Mouse (Mus musculus) ES-E14 (cell line): ENCODE measurements at regions not wholly inside any gene's neighbourhood (a gene's known extent, or its start where the extent isn't known, plus 50 kb on each side); places are given as distances from the start of the nearest gene placed in this dataset.

Experiments
- DNase-seq: peaks from one replicate; pipeline ENCODE4 v3.0.0-alpha.2; 2013; ENCODE audit warnings: low read depth, low spot score
- H3K27ac ChIP-seq: 2 replicates; pipeline ENCODE4 v1.5.1; 2012; ENCODE audit warnings: low read depth, mild to moderate bottlenecking, low read length, moderate library complexity, mixed read lengths; ENCODE audit not compliant: poor library complexity, insufficient read depth, severe bottlenecking
- H3K36me3 ChIP-seq: 2 replicates; pipeline ENCODE4 v1.6.1; 2012; ENCODE audit warnings: mild to moderate bottlenecking, low read length, moderate library complexity, mixed read lengths; ENCODE audit not compliant: control insufficient read depth, poor library complexity, insufficient read depth, severe bottlenecking
- H3K4me1 ChIP-seq, 2 experiments: fragments of 150-350 bp in 1 of 2; sonication (generic) in 1 of 2; 2 replicates each; pipeline ENCODE4 v1.6.1; 2012; ENCODE audit warnings: low read length in 2 of 2, mild to moderate bottlenecking in 1 of 2, mixed read lengths in 1 of 2; ENCODE audit not compliant: control insufficient read depth in 2 of 2, insufficient read depth in 2 of 2, poor library complexity in 1 of 2
- H3K4me3 ChIP-seq, 2 experiments: fragments of 150-350 bp in 1 of 2; sonication (generic) in 1 of 2; 2 replicates each; pipeline ENCODE4 v1.5.1; 2012; ENCODE audit warnings: low read length in 2 of 2, low read depth in 1 of 2, mild to moderate bottlenecking in 1 of 2, mixed read lengths in 1 of 2; ENCODE audit not compliant: insufficient read depth in 1 of 2, poor library complexity in 1 of 2, severe bottlenecking in 1 of 2
- H3K9ac ChIP-seq: 2 replicates; pipeline ENCODE4 v1.6.1; 2012; ENCODE audit warnings: low read depth, mild to moderate bottlenecking, low read length, mixed read lengths; ENCODE audit not compliant: poor library complexity, insufficient read depth, severe bottlenecking
- H3K9me3 ChIP-seq: fragments of 150-350 bp; sonication (generic); 2 replicates; pipeline ENCODE4 v1.6.1; 2012; ENCODE audit warnings: low read depth, mild to moderate bottlenecking, low read length; ENCODE audit not compliant: control insufficient read depth, insufficient read depth
- CHD2 ChIP-seq: IDR thresholded peaks from 2 replicates; pipeline ENCODE4 v1.6.1; 2014; ENCODE audit warnings: mild to moderate bottlenecking, low read depth, low read length, inconsistent platforms
- HCFC1 ChIP-seq: IDR thresholded peaks from 2 replicates; pipeline ENCODE4 v1.6.1; 2012; ENCODE audit warnings: low read length, inconsistent platforms, borderline replicate concordance; ENCODE audit not compliant: insufficient read depth
- MAFK ChIP-seq: IDR thresholded peaks from 2 replicates; pipeline ENCODE4 v1.6.1; 2014; ENCODE audit warnings: mild to moderate bottlenecking, low read depth, low read length, inconsistent platforms; ENCODE audit not compliant: insufficient read depth
- ZC3H11A ChIP-seq: IDR thresholded peaks from 2 replicates; pipeline ENCODE4 v1.6.1; 2012; ENCODE audit warnings: low read depth, mild to moderate bottlenecking, inconsistent platforms, low read length, borderline replicate concordance
- ZNF384 ChIP-seq: IDR thresholded peaks from 2 replicates; pipeline ENCODE4 v1.6.1; 2012; ENCODE audit warnings: low read depth, low read length, inconsistent platforms
- in situ Hi-C, 2 experiments: fragments of 600-800 bp; cut with MboI; formaldehyde crosslinking; loops; one replicate each; pipeline ENCODE4 v1.15.1; 2025; ENCODE audit warnings: low sequenced_read_pairs in 2 of 2, inconsistent platforms in 1 of 2; ENCODE audit not compliant: unreplicated experiment in 2 of 2

DNA sequence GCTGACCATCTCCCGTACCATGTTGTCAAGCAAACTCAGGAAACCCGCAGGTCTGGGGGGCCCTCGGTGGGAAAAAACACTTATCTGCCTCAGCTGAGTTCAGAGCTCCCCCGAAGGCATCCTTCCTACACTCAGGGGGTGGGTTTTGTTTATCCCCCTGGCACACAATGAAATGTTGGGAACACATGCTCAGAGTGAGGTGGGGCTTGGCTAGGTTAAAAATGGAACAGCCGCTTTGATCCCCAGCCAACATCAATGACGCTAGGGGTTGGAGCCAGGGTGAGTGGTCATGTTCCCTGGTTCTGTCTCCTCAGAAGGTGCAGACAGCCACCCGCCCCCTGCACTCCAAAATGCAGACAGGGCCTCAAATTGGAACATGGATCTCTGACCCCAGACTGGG is 221.3 kb upstream of the Tbx3 start:
- H3K9ac ChIP-seq: no peak overlapping the region
- no peaks in the 10 kb centered on the region for H3K9me3 ChIP-seq
- H3K36me3 ChIP-seq: no peaks in the 10 kb centered on the region
- DNase-seq: no peak
- in situ Hi-C loops: no loop called here
- no peak for TF ChIP-seq CHD2
- TF ChIP-seq ZC3H11A: no peak
- no peak for TF ChIP-seq ZNF384
- TF ChIP-seq HCFC1: no peak
- no peak for TF ChIP-seq MAFK
- no peak overlapping the region for H3K27ac ChIP-seq
- no peak overlapping the region for H3K4me3 ChIP-seq
- no peaks in the 10 kb centered on the region for H3K4me1 ChIP-seq

DNA sequence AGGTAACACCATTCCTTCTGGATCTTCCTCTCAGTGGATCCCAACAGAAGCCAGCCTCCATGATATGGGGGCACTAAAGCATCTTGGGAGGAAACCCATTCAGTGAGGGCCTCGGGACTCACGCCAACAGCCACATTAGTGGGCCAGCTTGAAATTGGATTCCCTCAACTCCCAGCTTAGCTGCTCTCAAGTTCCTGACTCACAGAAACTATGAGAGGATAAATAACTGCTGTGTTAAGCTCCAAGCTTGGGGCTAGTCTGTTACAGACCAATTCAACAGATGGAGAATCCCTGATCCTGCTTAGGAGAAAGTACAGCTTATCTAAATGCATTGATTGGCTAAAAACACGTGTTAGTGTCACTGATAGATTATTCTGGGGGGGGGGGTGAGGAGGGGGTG is 210.7 kb upstream of the Tbx3 start:
- Histone ChIP-seq H3K9ac (no peak overlapping the region), H3K36me3 (no peaks in the 10 kb centered on the region), H3K4me3 (no peak overlapping the region), H3K4me1 (no peaks in the 10 kb centered on the region), H3K9me3 (no peaks in the 10 kb centered on the region), H3K27ac (no peak overlapping the region)
- DNase-seq: no peak
- in situ Hi-C loops: no loop called here
- TF ChIP-seq ZC3H11A: no peak
- no peak for TF ChIP-seq CHD2
- TF ChIP-seq ZNF384: no peak
- TF ChIP-seq MAFK: no peak
- no peak for TF ChIP-seq HCFC1

DNA sequence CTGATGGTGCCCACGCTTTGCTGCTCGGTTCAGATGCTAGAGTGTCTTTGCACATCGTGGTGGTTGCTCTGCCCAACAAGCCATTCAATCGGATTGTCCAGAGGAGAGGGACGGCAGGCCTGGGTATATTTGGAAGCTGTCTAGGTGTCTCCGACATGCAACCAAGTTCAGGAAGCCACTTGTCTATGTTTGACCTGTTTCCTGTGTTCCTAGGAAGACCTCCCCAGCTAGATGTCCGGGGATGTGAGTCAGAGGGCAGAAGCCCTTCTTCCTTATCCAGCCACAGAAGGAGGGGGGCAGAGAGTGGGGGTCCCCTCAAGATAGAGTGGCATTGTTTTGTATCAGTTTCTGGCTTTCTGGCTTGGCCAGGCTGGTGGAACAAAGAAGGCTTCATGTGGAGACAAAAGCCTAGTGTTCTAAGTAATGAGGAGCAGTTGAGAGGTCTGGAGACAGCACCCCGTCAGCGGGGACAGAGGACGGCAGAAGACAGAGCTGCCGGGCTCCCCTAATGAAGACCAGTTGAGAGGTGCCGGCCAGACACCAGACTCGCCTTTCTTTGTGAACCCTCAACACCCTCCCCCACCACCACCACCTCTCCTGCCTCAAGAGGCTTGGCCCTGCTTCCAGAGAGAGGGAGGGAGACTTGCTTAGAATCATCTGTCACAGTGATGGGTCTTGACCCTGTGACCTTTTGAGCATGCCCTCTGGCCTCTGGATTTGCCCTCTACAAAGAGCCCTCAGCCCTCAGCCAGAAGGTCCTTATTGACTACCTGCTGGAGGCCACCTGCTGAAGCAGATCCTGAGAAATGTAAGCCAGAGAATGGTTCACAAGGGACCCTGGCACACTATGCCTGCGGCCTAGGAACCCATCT is 207.6 kb upstream of the Tbx3 start:
- no peak overlapping the region for H3K9ac ChIP-seq
- H3K4me3 ChIP-seq: no peak overlapping the region
- in situ Hi-C loops: no loop called here
- H3K4me1 ChIP-seq: no peaks in the 10 kb centered on the region
- no peaks in the 10 kb centered on the region for H3K9me3 ChIP-seq
- TF ChIP-seq MAFK (no peak), ZC3H11A (no peak), CHD2 (no peak), ZNF384 (no peak), HCFC1 (no peak)
- no peaks in the 10 kb centered on the region for H3K36me3 ChIP-seq
- DNase-seq: no peak
- H3K27ac ChIP-seq: no peak overlapping the region

DNA sequence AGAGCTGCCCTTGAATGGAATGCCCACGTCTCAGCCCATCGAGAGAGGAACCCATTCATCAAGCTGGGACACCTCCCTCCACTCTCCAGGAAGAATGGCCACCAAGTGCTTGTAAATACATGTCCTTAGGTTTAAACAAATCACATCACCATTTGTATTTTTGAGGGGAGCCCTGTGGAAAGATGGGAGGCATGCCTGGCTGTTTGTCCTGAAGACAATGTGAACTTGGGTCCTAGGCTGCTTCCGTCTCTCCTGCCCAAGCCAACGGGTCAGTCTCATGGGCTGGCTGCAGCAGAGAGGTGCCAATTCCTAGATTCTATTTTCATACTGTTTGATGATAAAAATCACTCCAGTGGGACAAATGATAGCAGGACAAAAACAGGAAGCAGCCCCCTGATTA is 205.9 kb upstream of the Tbx3 start:
- no peaks in the 10 kb centered on the region for H3K9me3 ChIP-seq
- no peak overlapping the region for H3K4me3 ChIP-seq
- no peaks in the 10 kb centered on the region for H3K4me1 ChIP-seq
- H3K36me3 ChIP-seq: no peaks in the 10 kb centered on the region
- no peak overlapping the region for H3K27ac ChIP-seq
- in situ Hi-C loops: no loop called here
- no peak overlapping the region for H3K9ac ChIP-seq
- no peak for TF ChIP-seq HCFC1
- TF ChIP-seq ZNF384: no peak
- no peak for TF ChIP-seq ZC3H11A
- TF ChIP-seq CHD2: no peak
- TF ChIP-seq MAFK: no peak
- no peak for DNase-seq
